Mouse (Mus musculus) liver, embryonic 14.5 days (tissue): ENCODE results near the gene Tfcp2l1.

Source experiments
- CTCF ChIP-seq: IDR thresholded peaks from 2 replicates; pipeline ENCODE4 v1.5.1; 2016; ENCODE audit warnings: antibody characterized with exemption, low read depth, control low read depth
- EP300 ChIP-seq: IDR thresholded peaks from 2 replicates; pipeline ENCODE4 v1.6.1; 2016; ENCODE audit warnings: antibody characterized with exemption, low read depth

GRCm38 (mm10) chr1:118580174-118580702 is 47.5 kb upstream of the Tfcp2l1 start:
- TF ChIP-seq EP300 (no peak), CTCF (no peak)
